Mouse (Mus musculus): ENCODE results near the gene Snx3. TPM values are rescaled to one million over a fixed set of nuclear protein-coding genes. Genes with fewer than 3 reads are reported as not detected.
A peak's percentile ranks its signal among the peaks of the same experiment; 100 is the strongest.

The Snx3 gene
- polyA plus RNA-seq, 1 experiment, result not detected

- Histone ChIP-seq H3K4me3 (ENCODE audit: insufficient read depth, low read depth, low read length) (no peak overlapping the region), H3K4me1 (ENCODE audit: control insufficient read depth, insufficient read depth, low read length) (peaks cover 26% of the 10 kb centered on the region), H3K27ac (ENCODE audit: insufficient read depth, low read depth, low read length) (no peak overlapping the region)
- WGBS, result 2% methylated on average over 41 of the region's 41 CpGs
- TF ChIP-seq POLR2A (IDR thresholded peaks at IDR 0.05; ENCODE audit: insufficient read depth, low read depth, low read length), result no peak
- no peak for TF ChIP-seq CTCF (IDR thresholded peaks at IDR 0.05; ENCODE audit: insufficient read depth, low read depth, low read length)
Observed at GRCm38 (mm10) chr10:42579475-42580130, 77.8 kb downstream of the Snx3 start.

- TF ChIP-seq POLR2A (IDR thresholded peaks at IDR 0.05; ENCODE audit: insufficient read depth, low read depth, low read length) (no peak), CTCF (IDR thresholded peaks at IDR 0.05; ENCODE audit: insufficient read depth, low read depth, low read length) (no peak)
- WGBS, result 10% methylated on average over 29 of the region's 29 CpGs
- H3K4me3 ChIP-seq (ENCODE audit: insufficient read depth, low read depth, low read length), result no peak overlapping the region
- H3K4me1 ChIP-seq (ENCODE audit: control insufficient read depth, insufficient read depth, low read length), result peaks cover 26% of the 10 kb centered on the region
- H3K27ac ChIP-seq (ENCODE audit: insufficient read depth, low read depth, low read length), result no peak overlapping the region
Observed at GRCm38 (mm10) chr10:42580131-42580950, 78.5 kb downstream of the Snx3 start.

GRCm38 (mm10) chr10:42580951-42581277 lies 79.1 kb downstream of the Snx3 start:
- H3K4me1 ChIP-seq (ENCODE audit: control insufficient read depth, insufficient read depth, low read length), result peaks cover 26% of the 10 kb centered on the region
- no peak overlapping the region for H3K4me3 ChIP-seq (ENCODE audit: insufficient read depth, low read depth, low read length)
- H3K27ac ChIP-seq (ENCODE audit: insufficient read depth, low read depth, low read length), result no peak overlapping the region
- TF ChIP-seq POLR2A (IDR thresholded peaks at IDR 0.05; ENCODE audit: insufficient read depth, low read depth, low read length), result no peak
- no peak for TF ChIP-seq CTCF (IDR thresholded peaks at IDR 0.05; ENCODE audit: insufficient read depth, low read depth, low read length)
- 34% methylated on average over 7 of the region's 7 CpGs for WGBS

DNA sequence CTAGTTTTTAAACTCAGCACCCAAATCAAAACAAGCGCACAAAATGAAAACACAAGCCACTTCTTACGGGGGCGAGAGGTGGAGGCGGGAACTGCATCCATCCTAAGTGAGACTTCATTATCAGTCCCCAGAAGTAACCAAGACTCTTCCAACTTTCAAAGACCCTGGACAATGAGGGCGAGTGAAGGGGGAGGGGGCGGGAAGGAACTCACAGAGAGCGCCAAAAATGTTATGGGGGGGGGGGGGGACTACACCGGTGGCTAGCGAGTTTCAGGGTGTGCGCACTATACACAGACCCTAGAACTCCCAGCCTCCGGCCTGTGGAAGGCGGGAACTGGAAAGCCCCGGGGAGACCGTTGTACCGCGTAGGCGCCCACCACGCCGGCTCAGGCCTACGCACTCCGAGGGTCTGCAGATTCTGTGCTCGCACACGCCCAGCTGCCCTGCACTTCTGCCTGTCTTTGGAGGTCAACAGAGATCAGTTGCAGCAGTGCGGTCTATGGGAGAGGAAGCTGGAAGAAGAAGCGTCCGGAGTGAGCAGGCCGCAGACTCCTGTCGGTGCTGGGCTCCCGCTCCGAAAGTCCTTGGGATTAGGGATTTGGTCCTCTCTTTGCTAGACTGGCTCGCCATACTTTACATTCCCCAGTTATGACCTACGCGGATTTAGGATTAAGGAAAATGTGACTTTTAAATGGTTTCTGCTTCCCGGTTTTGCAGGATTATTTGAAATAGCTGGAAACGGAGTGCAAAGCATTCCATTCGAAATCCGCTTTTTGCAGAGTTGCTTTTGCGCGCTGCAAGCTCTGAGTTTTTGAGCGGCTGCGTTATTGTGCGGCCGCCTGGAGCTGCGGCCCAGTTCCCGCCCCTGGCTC lies 80.1 kb downstream of the Snx3 start:
- Histone ChIP-seq H3K4me3 (ENCODE audit: insufficient read depth, low read depth, low read length) (peak overlapping the region; percentile 34), H3K27ac (ENCODE audit: insufficient read depth, low read depth, low read length) (no peak overlapping the region), H3K4me1 (ENCODE audit: control insufficient read depth, insufficient read depth, low read length) (peaks cover 26% of the 10 kb centered on the region)
- TF ChIP-seq CTCF (IDR thresholded peaks at IDR 0.05; ENCODE audit: insufficient read depth, low read depth, low read length), result no peak
- no peak for TF ChIP-seq POLR2A (IDR thresholded peaks at IDR 0.05; ENCODE audit: insufficient read depth, low read depth, low read length)
- WGBS, result 7% methylated on average over 45 of the region's 45 CpGs

- no peak overlapping the region for H3K27ac ChIP-seq (ENCODE audit: insufficient read depth, low read depth, low read length)
- whole genome bisulfite sequencing, result 1% methylated on average over 44 of the region's 44 CpGs
- H3K4me3 ChIP-seq (ENCODE audit: insufficient read depth, low read depth, low read length), result peak overlapping the region; percentile 34
- H3K4me1 ChIP-seq (ENCODE audit: control insufficient read depth, insufficient read depth, low read length), result peaks cover 26% of the 10 kb centered on the region
- TF ChIP-seq CTCF (IDR thresholded peaks at IDR 0.05; ENCODE audit: insufficient read depth, low read depth, low read length) (no peak), POLR2A (IDR thresholded peaks at IDR 0.05; ENCODE audit: insufficient read depth, low read depth, low read length) (no peak)
Observed at GRCm38 (mm10) chr10:42582566-42583110, 80.8 kb downstream of the Snx3 start.

- Histone ChIP-seq H3K27ac (ENCODE audit: insufficient read depth, low read depth, low read length) (no peak within 1 kb of the TSS), H3K4me1 (ENCODE audit: control insufficient read depth, insufficient read depth, low read length) (peaks cover 26% of the 10 kb centered on the region), H3K4me3 (ENCODE audit: insufficient read depth, low read depth, low read length) (peak within 1 kb of the TSS; percentile 34)
- 1% methylated on average over 43 of the region's 43 CpGs for WGBS
- TF ChIP-seq POLR2A (IDR thresholded peaks at IDR 0.05; ENCODE audit: insufficient read depth, low read depth, low read length), result no peak
- peak; percentile 37; the same call in 1 of the 2 replicates for TF ChIP-seq CTCF (IDR thresholded peaks at IDR 0.05; ENCODE audit: insufficient read depth, low read depth, low read length)
Observed at GRCm38 (mm10) chr10:42583157-42583872, 81.5 kb downstream of the Snx3 start, which contains the start of the genes Nr2e1 and Ostm1. Nr2e1 (minus strand) TSS chr10:42583632. Ostm1 (plus strand) TSS chr10:42583822.

DNA sequence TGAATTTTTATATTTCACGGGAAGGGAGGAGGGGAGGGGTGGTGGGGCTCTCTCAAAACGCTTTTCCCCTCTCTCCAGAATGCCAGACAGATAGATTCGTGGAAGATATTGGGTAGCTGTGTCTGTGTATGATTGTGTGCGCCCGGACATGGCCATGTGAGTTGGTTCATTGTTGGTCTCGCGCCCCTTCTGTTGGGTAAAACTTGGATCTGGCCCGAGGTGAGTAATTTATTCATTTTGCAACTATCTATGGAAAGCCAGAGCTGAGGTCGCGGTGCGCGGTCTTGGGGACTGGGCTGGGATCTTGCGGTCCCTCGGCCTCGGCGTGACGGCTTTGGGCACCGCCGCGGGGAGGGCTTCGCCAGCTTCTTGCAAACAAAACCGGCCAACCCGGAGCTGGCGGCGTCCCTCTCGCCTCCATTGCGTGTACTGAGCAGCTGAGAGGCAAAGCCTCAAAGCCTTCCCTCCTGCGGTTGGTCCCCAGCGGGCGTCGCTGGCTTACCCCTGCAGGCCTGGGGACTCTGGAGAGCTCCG lies 82.1 kb downstream of the Snx3 start:
- Histone ChIP-seq H3K4me3 (ENCODE audit: insufficient read depth, low read depth, low read length) (peak overlapping the region; percentile 14; the same call in 1 of the 2 replicates), H3K27ac (ENCODE audit: insufficient read depth, low read depth, low read length) (no peak overlapping the region), H3K4me1 (ENCODE audit: control insufficient read depth, insufficient read depth, low read length) (peaks cover 26% of the 10 kb centered on the region)
- 2% methylated on average over 32 of the region's 32 CpGs for WGBS
- TF ChIP-seq CTCF (IDR thresholded peaks at IDR 0.05; ENCODE audit: insufficient read depth, low read depth, low read length), result no peak
- TF ChIP-seq POLR2A (IDR thresholded peaks at IDR 0.05; ENCODE audit: insufficient read depth, low read depth, low read length), result no peak
